Mouse (Mus musculus) embryonic facial prominence, embryonic 14.5 days (tissue): ENCODE measurements around the gene Shtn1. TPM values are rescaled to one million over a fixed set of nuclear protein-coding genes. Genes with fewer than 3 reads are reported as not detected.

Experiments used
- ATAC-seq: fragments of 200-750 bp; cut with Nextera tagmentation; 2 replicates; pipeline ENCODE4 v1.8.0; 2017; ENCODE audit warnings: low read depth, moderate number of reproducible peaks, moderate TSS enrichment
- DNase-seq: peaks from one replicate; pipeline ENCODE4 v3.0.0-alpha.2; 2015; ENCODE audit warnings: low spot score
- H3K27ac ChIP-seq: fragments of 300-500 bp; sonication (generic); replicated peaks from 2 replicates; pipeline ENCODE4 v1.5.1; 2014; ENCODE audit warnings: low read depth, mild to moderate bottlenecking, low read length, moderate library complexity
- H3K27me3 ChIP-seq: fragments of 300-500 bp; sonication (generic); replicated peaks from 2 replicates; pipeline ENCODE4 v1.6.1; 2014; ENCODE audit warnings: low read length; ENCODE audit not compliant: control insufficient read depth, insufficient read depth
- H3K36me3 ChIP-seq: fragments of 300-500 bp; sonication (generic); 2 replicates; pipeline ENCODE4 v1.6.1; 2014; ENCODE audit warnings: low read length, mixed read lengths; ENCODE audit not compliant: control insufficient read depth, insufficient read depth
- H3K4me1 ChIP-seq: fragments of 300-500 bp; sonication (generic); 2 replicates; pipeline ENCODE4 v1.6.1; 2014; ENCODE audit warnings: antibody characterized with exemption, low read length; ENCODE audit not compliant: control insufficient read depth, insufficient read depth
- H3K4me2 ChIP-seq: fragments of 300-500 bp; sonication (generic); 2 replicates; pipeline ENCODE4 v1.6.1; 2014; ENCODE audit warnings: low read depth, mild to moderate bottlenecking, low read length, moderate library complexity, mixed read lengths
- H3K4me3 ChIP-seq: fragments of 300-500 bp; sonication (generic); 2 replicates; pipeline ENCODE4 v1.5.1; 2014; ENCODE audit warnings: low read depth, mild to moderate bottlenecking, low read length
- H3K9ac ChIP-seq: fragments of 300-500 bp; sonication (generic); 2 replicates; pipeline ENCODE4 v1.6.1; 2014; ENCODE audit warnings: low read depth, mild to moderate bottlenecking, low read length, moderate library complexity, mixed read lengths
- H3K9me3 ChIP-seq: fragments of 300-500 bp; sonication (generic); 2 replicates; pipeline ENCODE4 v1.6.1; 2016; ENCODE audit warnings: low read length; ENCODE audit not compliant: control insufficient read depth
- WGBS: fragments of 180-500 bp; shearing (Covaris S2); extraction: QIAGEN DNeasy Blood & Tissue Kit; methylation state at CpG from one replicate; pipeline ENCODE4 v1.1.7; 2014; 5-methylcytosine and 5-hydroxymethylcytosine counted together
- polyA plus RNA-seq: library from polyadenylated mRNA; unstranded; fragments of >200 nt; fragmentation: Nextera tagmentation; extraction: Ambion mirVana; gene quantifications from 2 replicates; pipeline ENCODE4 v1.2.1, GENCODE M21; 2014

The Shtn1 gene
- polyA plus RNA-seq, result 6.9 and 7.0 TPM in 2 replicates

- Histone ChIP-seq H3K4me2 (peak within 1 kb of the TSS; percentile 96), H3K9ac (peak within 1 kb of the TSS; percentile 61), H3K27me3 (peaks cover 51% of the 10 kb centered on the region), H3K4me3 (peak within 1 kb of the TSS; percentile 60), H3K27ac (no peak within 1 kb of the TSS), H3K4me1 (no peaks in the 10 kb centered on the region), H3K36me3 (no peaks in the 10 kb centered on the region), H3K9me3 (no peaks in the 10 kb centered on the region)
- ATAC-seq (peak; percentile 84), DNase-seq (peak; percentile 56)
- 2% methylated on average over 15 of the region's 46 CpGs for WGBS
Measured at GRCm38 (mm10) chr19:59075472-59076101, at the start of gene Shtn1. Shtn1 (minus strand) TSS chr19:59076100.

- Histone ChIP-seq H3K36me3 (no peaks in the 10 kb centered on the region), H3K27me3 (no peaks in the 10 kb centered on the region), H3K4me2 (peak overlapping the region; percentile 34), H3K9ac (no peak overlapping the region), H3K9me3 (no peaks in the 10 kb centered on the region), H3K27ac (no peak overlapping the region), H3K4me3 (peak overlapping the region; percentile 9; the same call in 1 of the 2 replicates), H3K4me1 (no peaks in the 10 kb centered on the region)
- DNase-seq (no peak), ATAC-seq (no peak)
- WGBS, result 51% methylated on average over 4 of the region's 4 CpGs
Measured at GRCm38 (mm10) chr19:59114152-59114551, 38.3 kb upstream of the Shtn1 start.

GRCm38 (mm10) chr19:59109937-59110336, 34.0 kb upstream of the Shtn1 start:
- DNase-seq (no peak), ATAC-seq (no peak)
- H3K9ac ChIP-seq, result no peak overlapping the region
- H3K4me3 ChIP-seq, result no peak overlapping the region
- WGBS, result 48% methylated on average over 1 of the region's 1 CpGs
- H3K9me3 ChIP-seq, result no peaks in the 10 kb centered on the region
- no peak overlapping the region for H3K27ac ChIP-seq
- no peaks in the 10 kb centered on the region for H3K4me1 ChIP-seq
- H3K36me3 ChIP-seq, result no peaks in the 10 kb centered on the region
- no peaks in the 10 kb centered on the region for H3K27me3 ChIP-seq
- H3K4me2 ChIP-seq, result no peak overlapping the region

GRCm38 (mm10) chr19:59098315-59098714, 22.4 kb upstream of the Shtn1 start:
- Histone ChIP-seq H3K27me3 (no peaks in the 10 kb centered on the region), H3K4me1 (no peaks in the 10 kb centered on the region), H3K4me2 (no peak overlapping the region), H3K9ac (no peak overlapping the region), H3K27ac (no peak overlapping the region), H3K9me3 (no peaks in the 10 kb centered on the region), H3K4me3 (no peak overlapping the region), H3K36me3 (no peaks in the 10 kb centered on the region)
- DNase-seq, result no peak
- no peak for ATAC-seq
- 65% methylated on average over 1 of the region's 1 CpGs for WGBS

GRCm38 (mm10) chr19:59092295-59092694, 16.4 kb upstream of the Shtn1 start:
- Histone ChIP-seq H3K4me3 (no peak overlapping the region), H3K27me3 (no peaks in the 10 kb centered on the region), H3K9ac (no peak overlapping the region), H3K36me3 (no peaks in the 10 kb centered on the region), H3K9me3 (no peaks in the 10 kb centered on the region), H3K4me2 (no peak overlapping the region), H3K4me1 (no peaks in the 10 kb centered on the region), H3K27ac (no peak overlapping the region)
- ATAC-seq (no peak), DNase-seq (no peak)
- WGBS, result 77% methylated on average over 7 of the region's 7 CpGs

GRCm38 (mm10) chr19:59090337-59090736, 14.4 kb upstream of the Shtn1 start:
- Histone ChIP-seq H3K27ac (no peak overlapping the region), H3K27me3 (no peaks in the 10 kb centered on the region), H3K4me1 (no peaks in the 10 kb centered on the region), H3K4me3 (no peak overlapping the region), H3K9me3 (no peaks in the 10 kb centered on the region), H3K36me3 (no peaks in the 10 kb centered on the region), H3K9ac (no peak overlapping the region), H3K4me2 (no peak overlapping the region)
- WGBS, result 52% methylated on average over 1 of the region's 1 CpGs
- no peak for ATAC-seq
- no peak for DNase-seq

DNA sequence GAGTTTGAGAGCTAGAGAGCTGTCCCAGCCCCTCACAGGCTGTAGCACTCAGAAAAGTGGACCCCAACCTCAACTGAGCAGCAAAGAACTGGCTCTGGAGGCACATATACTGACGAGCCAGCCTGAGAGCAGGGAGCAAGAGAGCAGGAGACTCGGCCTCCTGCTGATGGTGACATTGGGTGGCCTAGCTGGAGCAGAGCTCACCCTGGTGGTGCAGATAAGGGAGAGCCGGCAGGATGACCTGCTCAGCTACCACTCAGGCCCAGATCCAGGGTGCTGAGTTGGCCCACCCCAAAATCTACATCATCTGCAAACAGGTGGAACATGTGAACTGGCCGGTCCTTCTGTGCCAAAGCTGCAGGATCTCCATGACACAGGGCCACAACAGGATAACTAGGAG, 8.4 kb upstream of the Shtn1 start:
- H3K27ac ChIP-seq, result no peak overlapping the region
- H3K27me3 ChIP-seq, result no peaks in the 10 kb centered on the region
- no peaks in the 10 kb centered on the region for H3K9me3 ChIP-seq
- H3K4me1 ChIP-seq, result no peaks in the 10 kb centered on the region
- no peak overlapping the region for H3K9ac ChIP-seq
- H3K4me3 ChIP-seq, result no peak overlapping the region
- DNase-seq (no peak), ATAC-seq (no peak)
- H3K4me2 ChIP-seq, result no peak overlapping the region
- no peaks in the 10 kb centered on the region for H3K36me3 ChIP-seq
- 52% methylated on average over 4 of the region's 4 CpGs for WGBS

GRCm38 (mm10) chr19:59076131-59076530, 231 bp upstream of the Shtn1 start:
- H3K4me2 ChIP-seq, result peak overlapping the region; percentile 96
- ATAC-seq, result no peak
- peaks cover 51% of the 10 kb centered on the region for H3K27me3 ChIP-seq
- H3K4me1 ChIP-seq, result no peaks in the 10 kb centered on the region
- no peak overlapping the region for H3K9ac ChIP-seq
- no peak for DNase-seq
- H3K36me3 ChIP-seq, result no peaks in the 10 kb centered on the region
- WGBS, result 18% methylated on average over 5 of the region's 5 CpGs
- H3K27ac ChIP-seq, result no peak overlapping the region
- H3K9me3 ChIP-seq, result no peaks in the 10 kb centered on the region
- H3K4me3 ChIP-seq, result no peak overlapping the region

DNA sequence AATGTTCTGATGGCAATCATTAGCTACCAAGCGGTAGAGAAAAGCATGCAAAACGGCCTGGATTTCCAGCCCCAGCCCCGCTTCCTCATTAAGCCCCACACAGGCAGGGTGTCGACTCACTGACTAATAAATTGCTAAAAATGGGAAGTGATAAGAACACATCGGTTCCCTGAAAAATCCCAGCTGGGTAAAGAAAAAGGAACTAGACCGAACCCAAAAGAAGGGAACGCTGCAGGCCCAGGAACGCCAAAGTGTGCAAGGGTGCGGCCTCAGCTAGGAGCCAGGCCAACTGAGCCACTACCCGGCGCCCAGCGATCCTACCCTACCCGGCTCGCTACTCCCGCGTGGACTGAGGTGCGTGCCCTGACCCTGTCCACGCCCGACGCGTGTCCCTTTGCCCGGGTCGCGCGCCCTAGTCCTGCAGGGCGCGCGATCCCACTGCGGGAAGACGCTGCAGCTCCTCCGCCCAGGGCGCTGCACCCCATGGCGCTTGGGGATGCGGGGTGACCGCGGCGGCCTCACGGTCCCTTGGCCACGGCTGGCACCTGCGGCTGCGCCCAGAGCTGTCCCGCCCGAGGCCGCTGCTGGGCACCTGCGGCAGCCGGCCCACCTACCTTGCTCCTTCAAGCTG, 944 bp downstream of the Shtn1 start:
- 8% methylated on average over 25 of the region's 46 CpGs for WGBS

More for the DNA sequence above, 944 bp downstream of the Shtn1 start:
- peak overlapping the region; percentile 60 for H3K4me3 ChIP-seq
- peak overlapping the region; percentile 61 for H3K9ac ChIP-seq
- H3K4me2 ChIP-seq, result peak overlapping the region; percentile 96
- no peaks in the 10 kb centered on the region for H3K9me3 ChIP-seq
- H3K36me3 ChIP-seq, result no peaks in the 10 kb centered on the region
- no peaks in the 10 kb centered on the region for H3K4me1 ChIP-seq
- DNase-seq (no peak), ATAC-seq (peak; percentile 48)
- no peak overlapping the region for H3K27ac ChIP-seq
- peaks cover 51% of the 10 kb centered on the region for H3K27me3 ChIP-seq
